In the genomic region with DNA sequence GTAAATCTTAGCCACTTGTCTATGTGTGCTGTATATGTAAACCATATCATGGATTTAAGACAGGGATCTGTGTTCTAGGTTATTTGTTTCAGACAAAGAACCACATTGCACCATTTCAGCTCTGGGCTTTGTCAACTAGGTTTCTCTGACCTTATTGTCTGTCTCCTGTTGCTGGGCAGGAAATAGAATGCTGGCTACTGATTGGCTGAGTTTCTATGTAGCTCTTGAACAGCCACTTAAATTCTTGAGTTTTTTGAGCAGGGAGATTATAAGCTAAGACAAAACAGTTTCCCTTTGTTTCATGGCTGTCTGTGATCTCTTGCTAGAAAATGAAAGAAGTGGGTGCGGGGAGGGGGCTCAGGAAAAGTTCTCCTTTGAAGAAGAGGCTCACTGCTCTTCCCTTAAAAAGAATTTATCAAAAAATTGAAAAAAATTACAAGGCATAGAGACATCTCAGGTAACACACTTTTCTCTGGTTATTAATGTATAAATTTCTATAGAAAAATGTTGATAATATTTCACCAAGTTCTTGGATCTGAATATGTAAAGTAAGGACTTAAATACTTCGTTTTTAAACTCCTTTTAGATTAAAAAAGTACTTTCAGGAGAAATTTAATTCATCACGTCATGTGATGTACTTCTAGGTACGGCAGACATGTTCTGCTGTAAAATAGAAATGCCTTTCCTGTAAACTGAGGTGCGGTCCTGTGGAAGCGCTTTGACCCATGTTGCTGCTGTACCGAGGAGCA, we compare ENCODE assay signal across 8 mouse cellular contexts. TPM values are rescaled to one million over a fixed set of nuclear protein-coding genes. Genes with fewer than 3 reads are reported as not detected.
A peak's percentile ranks its signal among the peaks of the same experiment; 100 is the strongest.
DNase-seq lines count a peak whose midpoint lies in the region; ATAC-seq and TF ChIP-seq lines count a peak whose summit lies in the region.

No protein-coding gene starts in this region.

- peak; percentile 58 to 77 for DNase-seq in right cerebral cortex, postnatal 10 days (ENCODE audit: low spot score in 2 of 2)
- no peak for DNase-seq in right cerebral cortex, adult 18-20 months
- peak; percentile 40 to 52 for DNase-seq in adrenal gland, postnatal 36 days
- peak; percentile 55 for DNase-seq in limb, embryonic 14.5 days (ENCODE audit: low spot score)
- peak; percentile 85 for DNase-seq in naive thymus-derived CD4-positive, alpha-beta T cell, adult 2 months (ENCODE audit: low read depth)
- DNase-seq in urinary bladder, adult 18-20 months (ENCODE audit: low spot score in 2 of 2): no peak

- H3K4me3 ChIP-seq in heart, embryonic 12.5 days: no peak overlapping the region
- no peak overlapping the region for H3K4me3 ChIP-seq in limb, embryonic 14.5 days (replicated peaks; ENCODE audit: low read length)

- H3K27me3 ChIP-seq in heart, embryonic 12.5 days (replicated peaks): no peaks in the 10 kb centered on the region
- H3K27me3 ChIP-seq in limb, embryonic 14.5 days (ENCODE audit: control insufficient read depth, insufficient read depth, low read length): no peaks in the 10 kb centered on the region

- ATAC-seq in heart, embryonic 12.5 days (ENCODE audit: insufficient number of reproducible peaks, low FRiP score): peak; percentile 57; the same call in 1 of the 2 replicates
- ATAC-seq in limb, embryonic 14.5 days (ENCODE audit: low FRiP score, low read depth): no peak
- ATAC-seq in monocyte, adult 5-6 weeks (replicated peaks; ENCODE audit: insufficient number of reproducible peaks, low FRiP score, low TSS enrichment, poor library complexity, severe bottlenecking): no peak

- TF ChIP-seq POLR2A in limb, embryonic 14.5 days (IDR thresholded peaks at IDR 0.05; ENCODE audit: borderline replicate concordance, extremely low read depth, insufficient read depth, insufficient read length): no peak

- 78% methylated on average over 7 of the region's 7 CpGs for WGBS in heart, embryonic 12.5 days
- WGBS in limb, embryonic 14.5 days: 82% methylated on average over 7 of the region's 7 CpGs

- no peaks in the 10 kb centered on the region for H3K9me3 ChIP-seq in heart, embryonic 12.5 days (replicated peaks)
- no peaks in the 10 kb centered on the region for H3K9me3 ChIP-seq in limb, embryonic 14.5 days (ENCODE audit: control insufficient read depth, low read length)

- H3K9ac ChIP-seq in heart, embryonic 12.5 days: no peak overlapping the region
- H3K9ac ChIP-seq in limb, embryonic 14.5 days (ENCODE audit: low read depth, low read length, severe bottlenecking): no peak overlapping the region

- H3K36me3 ChIP-seq in heart, embryonic 12.5 days: peaks cover 12% of the 10 kb centered on the region
- H3K36me3 ChIP-seq in limb, embryonic 14.5 days (ENCODE audit: control insufficient read depth, insufficient read depth, low read length): peaks cover 12% of the 10 kb centered on the region

- H3K4me2 ChIP-seq in heart, embryonic 12.5 days: peak overlapping the region; percentile 18; the same call in 1 of the 2 replicates
- no peak overlapping the region for H3K4me2 ChIP-seq in limb, embryonic 14.5 days (replicated peaks; ENCODE audit: low read depth, low read length, severe bottlenecking)

- H3K4me1 ChIP-seq in heart, embryonic 12.5 days (replicated peaks): peaks cover 15% of the 10 kb centered on the region
- peaks cover 14% of the 10 kb centered on the region for H3K4me1 ChIP-seq in limb, embryonic 14.5 days (ENCODE audit: control insufficient read depth, insufficient read depth, low read length)

- H3K27ac ChIP-seq in heart, embryonic 12.5 days (ENCODE audit: poor library complexity, severe bottlenecking): peak overlapping the region; percentile 74
- no peak overlapping the region; the same call in 1 of the 2 replicates for H3K27ac ChIP-seq in limb, embryonic 14.5 days (replicated peaks; ENCODE audit: low read depth, low read length)

RNA-seq across cellular contexts. Expression of a gene that starts 49.0 kb away (rescaled TPM):
- total RNA-seq in adrenal gland, postnatal 36 days (2021): 10 to 100 TPM; 54.0 to 74.3 TPM
- 51.0 and 51.5 TPM in 2 replicates for polyA plus RNA-seq in heart, embryonic 12.5 days (2016; fragmentation: Nextera tagmentation; extraction: Ambion mirVana)
- 35.7 and 46.3 TPM in 2 replicates for polyA plus RNA-seq in limb, embryonic 14.5 days (2012; rRNA removed)
- polyA plus RNA-seq in limb, embryonic 14.5 days (2014; fragmentation: Nextera tagmentation; extraction: Ambion mirVana): 38.4 and 41.8 TPM in 2 replicates
- total RNA-seq in monocyte, adult 5-6 weeks (2017): 53.5 to 127 TPM (median 61.9 TPM) in 3 replicates

Comparison
In these comparisons a context has a peak if more than half of its experiments do, and no peak if none do; other contexts are left out.
1. DNase-seq: peak in right cerebral cortex, postnatal 10 days (2 of 2), adrenal gland, postnatal 36 days (2 of 2), limb, embryonic 14.5 days (single experiment) and naive thymus-derived CD4-positive, alpha-beta T cell, adult 2 months (single experiment); none in right cerebral cortex, adult 18-20 months (single experiment) and urinary bladder, adult 18-20 months (0 of 2).